Mouse (Mus musculus) brown adipose tissue, adult 24 weeks (tissue): ENCODE measurements around the gene Rad18. TPM values are rescaled to one million over a fixed set of nuclear protein-coding genes. Genes with fewer than 3 reads are reported as not detected.

Experiments used
- H3K27ac ChIP-seq: fragments of 200-500 bp; replicated peaks from 2 replicates; pipeline ENCODE4 v1.5.1; 2012; ENCODE audit warnings: low read depth, mild to moderate bottlenecking, low read length
- H3K4me1 ChIP-seq: fragments of 200-500 bp; 2 replicates; pipeline ENCODE4 v1.6.1; 2012; ENCODE audit warnings: low read length, mixed read lengths; ENCODE audit not compliant: control insufficient read depth, insufficient read depth, insufficient read length
- H3K4me3 ChIP-seq: fragments of 200-500 bp; 2 replicates; pipeline ENCODE4 v1.5.1; 2012; ENCODE audit warnings: low read depth, mild to moderate bottlenecking, low read length, moderate library complexity; ENCODE audit not compliant: insufficient read depth
- polyA plus RNA-seq: library from polyadenylated mRNA; stranded (reverse); fragments of >200 nt; gene quantifications from 2 replicates; pipeline ENCODE4 v1.2.4, GENCODE M21; 2012; ENCODE audit not compliant: missing spikeins, insufficient read depth, insufficient read length

Rad18 gene
- 1.7 and 3.4 TPM in 2 replicates for polyA plus RNA-seq

GRCm38 (mm10) chr6:112696056-112696950, at the start of gene Rad18:
TSS of gene Rad18 (minus strand) at chr6:112696686.
- H3K27ac ChIP-seq = no peak within 1 kb of the TSS
- peak within 1 kb of the TSS; percentile 82 for H3K4me3 ChIP-seq
- H3K4me1 ChIP-seq = no peaks in the 10 kb centered on the region

DNA sequence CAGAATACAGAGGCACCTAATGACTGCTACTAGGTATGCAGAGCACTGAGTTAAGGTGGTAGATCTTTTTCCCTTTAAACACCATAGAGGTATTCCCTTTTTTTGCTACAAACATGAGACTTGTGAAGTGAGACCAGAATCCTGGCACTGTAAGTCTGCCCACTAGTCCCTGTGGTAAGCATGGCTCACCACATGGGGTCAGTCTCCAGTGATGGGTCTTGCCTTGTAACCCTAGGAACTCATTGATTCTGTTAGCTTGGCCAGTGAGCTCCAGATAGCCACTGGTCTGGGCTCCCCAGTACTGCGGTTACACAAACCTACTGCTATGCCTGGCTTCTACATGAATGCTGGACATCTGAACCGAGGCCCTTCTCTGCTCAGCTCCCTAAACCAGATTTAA, 45.8 kb upstream of the Rad18 start:
- no peaks in the 10 kb centered on the region for H3K4me1 ChIP-seq
- H3K27ac ChIP-seq = no peak overlapping the region
- no peak overlapping the region for H3K4me3 ChIP-seq

GRCm38 (mm10) chr6:112741766-112742165, 45.3 kb upstream of the Rad18 start:
- Histone ChIP-seq H3K27ac (no peak overlapping the region), H3K4me1 (no peaks in the 10 kb centered on the region), H3K4me3 (no peak overlapping the region)

DNA sequence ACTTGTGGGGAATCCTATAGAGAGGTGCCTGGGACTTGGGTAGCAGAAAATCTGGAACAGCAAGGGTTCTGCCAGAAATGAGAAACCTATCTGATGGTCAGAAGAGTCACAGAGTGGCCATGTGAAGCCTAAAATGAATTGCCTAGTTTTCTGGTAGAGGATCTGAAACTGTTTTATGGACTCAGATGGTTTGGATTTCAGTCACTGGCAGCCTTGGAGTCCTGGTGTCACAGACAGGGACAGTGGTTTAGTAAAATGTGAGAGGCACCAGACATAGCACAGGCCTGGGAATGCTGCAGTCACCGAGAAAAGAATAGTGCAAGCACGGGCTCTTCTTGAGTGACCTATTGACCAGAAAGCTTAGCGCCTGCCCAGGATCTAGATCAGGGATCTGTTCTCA, 43.1 kb upstream of the Rad18 start:
- H3K4me3 ChIP-seq = no peak overlapping the region
- no peak overlapping the region; the same call in 1 of the 2 replicates for H3K27ac ChIP-seq
- H3K4me1 ChIP-seq = no peaks in the 10 kb centered on the region

DNA sequence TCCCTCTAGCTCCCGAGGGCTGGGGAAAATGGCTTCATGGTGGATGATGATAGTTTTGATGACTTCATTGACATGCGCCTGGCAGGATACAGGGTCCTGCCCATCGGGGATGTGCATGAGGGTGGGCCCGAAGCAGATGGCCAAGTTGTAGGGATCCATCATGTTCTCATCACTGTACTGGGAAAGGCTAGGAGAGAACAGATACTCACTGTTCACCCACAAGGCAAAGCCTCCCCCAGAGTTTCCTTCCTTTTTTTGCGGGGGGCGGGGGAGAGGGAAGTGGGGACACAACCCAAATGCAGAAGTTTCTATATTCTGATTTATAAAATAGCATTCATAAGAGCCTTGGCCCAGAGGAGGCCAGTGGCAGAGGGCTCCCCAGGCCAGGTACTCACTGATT, 42.4 kb upstream of the Rad18 start:
- H3K4me1 ChIP-seq = no peaks in the 10 kb centered on the region
- no peak overlapping the region for H3K4me3 ChIP-seq
- H3K27ac ChIP-seq = no peak overlapping the region; the same call in 1 of the 2 replicates

DNA sequence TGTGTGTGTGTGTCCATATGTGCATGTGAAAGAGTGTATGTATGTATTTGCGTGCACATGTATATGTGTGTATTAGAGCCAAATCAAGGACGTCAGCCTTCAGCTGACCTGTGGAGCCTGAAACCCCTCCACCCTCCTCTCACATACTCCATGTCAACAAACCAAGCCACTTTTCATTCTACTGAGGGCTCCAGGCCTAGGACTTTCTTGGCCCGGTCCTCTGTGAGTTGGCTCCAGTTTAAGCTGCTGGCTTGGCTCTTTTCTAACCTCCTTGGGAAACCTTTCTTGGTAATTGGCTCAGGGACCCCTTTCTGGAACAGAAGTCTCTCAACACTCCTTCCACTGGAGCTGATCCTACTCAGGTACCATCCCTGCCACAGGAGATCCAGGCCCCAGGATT, 40.0 kb upstream of the Rad18 start:
- H3K4me3 ChIP-seq = no peak overlapping the region
- no peak overlapping the region for H3K27ac ChIP-seq
- no peaks in the 10 kb centered on the region for H3K4me1 ChIP-seq

GRCm38 (mm10) chr6:112735054-112735453, 38.6 kb upstream of the Rad18 start:
- Histone ChIP-seq H3K27ac (no peak overlapping the region), H3K4me3 (no peak overlapping the region), H3K4me1 (no peaks in the 10 kb centered on the region)

DNA sequence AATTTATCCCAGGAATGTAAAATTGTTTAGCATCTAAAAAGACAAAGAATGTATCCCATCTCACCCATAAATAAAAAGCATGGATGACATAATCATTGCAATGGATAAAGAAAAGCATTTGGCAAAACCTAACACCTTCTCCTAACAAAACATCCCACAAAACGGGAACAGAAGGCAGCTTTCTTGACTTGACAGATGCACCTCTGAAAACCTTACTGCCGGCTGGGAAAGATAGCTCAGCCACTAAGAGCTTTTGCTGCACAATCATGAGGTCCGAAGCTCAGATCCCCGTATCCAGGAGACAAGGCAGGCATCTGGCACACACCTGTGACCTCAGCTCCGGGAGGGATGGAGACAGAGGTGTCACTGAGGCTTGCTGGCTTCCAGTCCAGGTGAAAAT, 37.5 kb upstream of the Rad18 start:
- H3K4me3 ChIP-seq = no peak overlapping the region
- H3K4me1 ChIP-seq = no peaks in the 10 kb centered on the region
- no peak overlapping the region for H3K27ac ChIP-seq

GRCm38 (mm10) chr6:112732434-112732833, 35.9 kb upstream of the Rad18 start:
- Histone ChIP-seq H3K4me1 (no peaks in the 10 kb centered on the region), H3K27ac (no peak overlapping the region), H3K4me3 (no peak overlapping the region)

DNA sequence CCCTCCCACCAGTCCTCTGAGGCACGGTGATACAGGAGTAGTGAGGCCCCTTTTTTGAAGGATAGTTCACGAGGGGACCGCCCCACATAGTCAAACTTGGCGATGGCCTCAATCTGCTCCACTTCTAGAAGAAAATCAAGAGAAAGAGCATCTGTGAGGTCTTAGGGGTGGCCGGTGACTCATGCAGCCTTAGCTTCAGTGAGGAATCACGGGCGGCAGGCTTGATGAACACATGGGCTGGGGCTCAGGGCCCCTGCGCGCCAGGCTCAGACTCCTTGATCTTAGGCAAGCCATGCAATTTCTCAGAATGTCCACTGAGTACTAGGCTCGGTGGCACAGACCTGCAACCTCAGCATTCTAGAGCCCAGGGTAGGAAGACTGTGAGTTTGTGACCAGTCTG, 34.9 kb upstream of the Rad18 start:
- no peak overlapping the region for H3K27ac ChIP-seq
- H3K4me1 ChIP-seq = no peaks in the 10 kb centered on the region
- H3K4me3 ChIP-seq = no peak overlapping the region

DNA sequence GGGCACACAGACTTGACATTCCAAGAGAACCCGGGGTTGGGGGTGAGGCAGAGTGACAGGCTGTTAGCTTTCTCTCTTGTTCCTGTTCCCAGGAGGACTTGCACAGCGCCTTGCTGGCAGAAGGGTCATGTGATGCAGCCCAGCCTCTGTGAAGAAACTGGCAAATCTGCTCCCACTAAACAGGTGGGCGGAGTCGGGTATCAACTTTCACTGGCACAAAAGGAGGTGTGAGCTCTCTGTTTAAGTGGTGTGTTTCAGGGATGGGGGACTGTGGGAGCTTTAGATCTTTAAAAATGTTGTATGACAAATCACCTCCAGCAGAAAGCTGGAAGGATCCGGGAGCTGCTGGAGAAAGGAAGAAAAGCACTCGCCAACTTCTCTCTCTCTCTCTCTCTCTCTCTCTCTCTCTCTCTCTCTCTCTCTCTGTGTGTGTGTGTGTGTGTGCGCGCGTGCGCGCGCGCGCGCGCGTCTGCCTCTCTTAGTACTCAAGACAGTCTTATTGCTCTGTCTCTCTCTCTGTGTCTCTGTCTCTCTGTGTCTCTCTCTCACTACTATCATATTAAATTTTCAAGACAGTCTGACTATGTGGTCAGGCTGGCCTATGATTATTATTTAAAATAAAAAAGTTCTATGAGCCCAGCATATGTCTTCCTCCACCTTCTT, 32.4 kb upstream of the Rad18 start:
- Histone ChIP-seq H3K27ac (no peak overlapping the region), H3K4me1 (no peaks in the 10 kb centered on the region), H3K4me3 (peak overlapping the region; percentile 23; the same call in 1 of the 2 replicates)

DNA sequence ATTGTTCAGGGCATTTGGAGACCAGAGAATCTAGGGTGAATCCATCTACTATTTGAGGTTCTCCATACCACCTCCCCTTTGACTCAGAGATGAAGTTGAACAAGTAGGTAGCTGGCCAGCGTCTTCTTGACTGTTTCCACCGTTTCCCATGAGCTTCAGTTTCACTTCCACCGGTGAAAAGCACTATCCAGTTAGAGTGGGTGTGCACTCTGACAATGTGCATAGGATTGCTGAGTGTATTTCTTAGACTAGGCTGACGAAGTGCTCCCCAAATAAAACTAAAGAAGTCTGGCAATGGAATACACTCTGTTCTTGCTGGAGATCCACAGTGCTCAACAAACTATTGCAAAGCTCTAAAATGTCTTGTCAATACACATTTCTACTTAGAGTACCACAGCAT, 29.0 kb upstream of the Rad18 start:
- Histone ChIP-seq H3K4me1 (no peaks in the 10 kb centered on the region), H3K4me3 (no peak overlapping the region), H3K27ac (no peak overlapping the region)

GRCm38 (mm10) chr6:112720409-112721080, 24.1 kb upstream of the Rad18 start:
- no peaks in the 10 kb centered on the region for H3K4me1 ChIP-seq
- H3K27ac ChIP-seq = no peak overlapping the region
- H3K4me3 ChIP-seq = no peak overlapping the region

- H3K4me1 ChIP-seq = no peaks in the 10 kb centered on the region
- no peak overlapping the region for H3K4me3 ChIP-seq
- H3K27ac ChIP-seq = no peak overlapping the region
Measured at GRCm38 (mm10) chr6:112719983-112720382, 23.5 kb upstream of the Rad18 start.

- Histone ChIP-seq H3K27ac (no peak overlapping the region), H3K4me1 (no peaks in the 10 kb centered on the region), H3K4me3 (no peak overlapping the region)
Measured at GRCm38 (mm10) chr6:112717168-112717567, 20.7 kb upstream of the Rad18 start.
